Mouse (Mus musculus) myocyte (in vitro differentiated cells): ENCODE measurements around the gene Car5a.

Experiments
- CEBPB ChIP-seq: IDR thresholded peaks from 2 replicates; pipeline ENCODE4 v1.6.1; 2011; ENCODE audit warnings: mild to moderate bottlenecking, moderate library complexity; ENCODE audit not compliant: poor library complexity, insufficient read depth, severe bottlenecking
- E2F4 ChIP-seq: IDR thresholded peaks from one replicate; pipeline ENCODE4 v1.6.1; 2011; ENCODE audit warnings: mild to moderate bottlenecking, control low read depth, moderate library complexity; ENCODE audit not compliant: insufficient read depth
- MAX ChIP-seq: IDR thresholded peaks from one replicate; pipeline ENCODE4 v1.6.1; 2011; ENCODE audit warnings: low read depth, mild to moderate bottlenecking, control low read depth
- MYOD1 ChIP-seq, 3 experiments: IDR thresholded peaks; one replicate each; pipeline ENCODE4 v1.6.1; 2011; ENCODE audit warnings: control low read depth in 2 of 3, low read depth in 2 of 3, mild to moderate bottlenecking in 2 of 3, moderate library complexity in 1 of 3; ENCODE audit not compliant: insufficient read length in 2 of 3, control insufficient read depth in 1 of 3
- MYOG ChIP-seq, 3 experiments: IDR thresholded peaks; one replicate each; pipeline ENCODE4 v1.6.1; 2011; ENCODE audit warnings: control low read depth in 2 of 3, low read depth in 2 of 3, mild to moderate bottlenecking in 2 of 3; ENCODE audit not compliant: insufficient read length in 2 of 3, control insufficient read depth in 1 of 3, insufficient read depth in 1 of 3
- POLR2A ChIP-seq: IDR thresholded peaks from one replicate; pipeline ENCODE4 v1.6.1; 2011; ENCODE audit warnings: low read depth, mild to moderate bottlenecking, control low read depth, moderate library complexity; ENCODE audit not compliant: insufficient read length
- POLR2AphosphoS2 ChIP-seq: IDR thresholded peaks from one replicate; pipeline ENCODE4 v1.6.1; 2011; ENCODE audit warnings: low read depth, control low read depth; ENCODE audit not compliant: insufficient read length
- REST ChIP-seq: IDR thresholded peaks from one replicate; pipeline ENCODE4 v1.6.1; 2011; ENCODE audit warnings: mild to moderate bottlenecking, control low read depth, moderate library complexity; ENCODE audit not compliant: insufficient read depth, insufficient read length
- SRF ChIP-seq: IDR thresholded peaks from one replicate; pipeline ENCODE4 v1.6.1; 2011; ENCODE audit warnings: low read depth; ENCODE audit not compliant: control insufficient read depth, insufficient read length
- TCF12 ChIP-seq: IDR thresholded peaks from one replicate; pipeline ENCODE4 v1.6.1; 2011; ENCODE audit warnings: mild to moderate bottlenecking, control low read depth; ENCODE audit not compliant: poor library complexity, insufficient read depth, severe bottlenecking
- TCF3 ChIP-seq: IDR thresholded peaks from one replicate; pipeline ENCODE4 v1.6.1; 2011; ENCODE audit warnings: low read depth, control low read depth; ENCODE audit not compliant: insufficient read length
- USF1 ChIP-seq: IDR thresholded peaks from one replicate; pipeline ENCODE4 v1.6.1; 2011; ENCODE audit warnings: low read depth, mild to moderate bottlenecking, control low read depth, moderate library complexity

DNA sequence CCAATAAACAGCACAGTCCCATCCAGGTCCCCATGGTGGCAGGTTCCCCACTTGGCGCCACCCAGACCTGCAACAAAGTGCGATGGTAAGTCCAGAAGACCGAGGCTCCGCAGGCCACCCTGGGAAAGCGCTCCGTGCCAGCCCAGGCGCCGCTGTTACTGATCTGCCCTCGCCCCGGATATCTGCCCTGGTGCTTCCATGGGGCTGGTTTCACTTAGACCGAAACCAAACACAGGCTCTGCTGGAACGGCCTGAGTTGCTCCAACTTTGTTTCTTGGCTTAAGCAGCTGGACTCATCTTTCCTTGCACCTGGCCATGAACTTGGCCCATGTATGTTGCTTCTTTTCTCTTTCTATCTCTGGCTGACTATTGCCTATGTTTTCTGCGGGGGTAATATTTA, 34.0 kb upstream of the Car5a start:
- TF ChIP-seq POLR2A (no peak), USF1 (no peak), TCF12 (no peak), MAX (no peak), MYOD1 (IDR thresholded peaks at IDR 0.05; ENCODE audit: control insufficient read depth in 1 of 3, insufficient read length in 2 of 3, low read depth in 2 of 3) (no peak), SRF (no peak), POLR2AphosphoS2 (no peak), REST (no peak), TCF3 (no peak), E2F4 (no peak), MYOG (IDR thresholded peaks at IDR 0.05; ENCODE audit: control insufficient read depth in 1 of 3, insufficient read depth in 1 of 3, insufficient read length in 2 of 3, low read depth in 2 of 3) (no peak), CEBPB (no peak)
